Mouse (Mus musculus) embryo, embryonic 9.5 days (tissue): ENCODE measurements around the gene Serinc5.
A peak's percentile ranks its signal among the peaks of the same experiment; 100 is the strongest.
"Not testable (repeated sequence)": the region's sequence is repeated elsewhere in the genome, so short reads cannot be mapped to it uniquely, and the experiment has no call there.

Experiments used
- DNase-seq: peaks from one replicate; pipeline ENCODE4 v3.0.0-alpha.2; 2017; ENCODE audit errors: extremely low spot score

Serinc5 gene

GRCm38 (mm10) chr13:92665008-92665407 is 54.1 kb downstream of the Serinc5 start:
- DNase-seq = no peak

- no peak for DNase-seq
Observed at GRCm38 (mm10) chr13:92668214-92668985, 57.5 kb downstream of the Serinc5 start.

GRCm38 (mm10) chr13:92671727-92672126 is 60.8 kb downstream of the Serinc5 start:
- no peak for DNase-seq

GRCm38 (mm10) chr13:92674676-92675075 is 63.8 kb downstream of the Serinc5 start:
- no peak for DNase-seq

- DNase-seq = no peak
Observed at GRCm38 (mm10) chr13:92675308-92675707, 64.4 kb downstream of the Serinc5 start.

- no peak for DNase-seq
Observed at GRCm38 (mm10) chr13:92675897-92676584, 65.2 kb downstream of the Serinc5 start.

- no peak for DNase-seq
Observed at GRCm38 (mm10) chr13:92677656-92678055, 66.8 kb downstream of the Serinc5 start.

GRCm38 (mm10) chr13:92679661-92680060 is 68.8 kb downstream of the Serinc5 start:
- DNase-seq = no peak

- DNase-seq = no peak
Observed at GRCm38 (mm10) chr13:92681541-92681940, 70.7 kb downstream of the Serinc5 start.

GRCm38 (mm10) chr13:92682833-92683232 is 71.9 kb downstream of the Serinc5 start:
- no peak for DNase-seq

- DNase-seq = no peak
Observed at GRCm38 (mm10) chr13:92683464-92683863, 72.6 kb downstream of the Serinc5 start.

GRCm38 (mm10) chr13:92684310-92684709 is 73.4 kb downstream of the Serinc5 start:
- no peak for DNase-seq

GRCm38 (mm10) chr13:92685273-92685672 is 74.4 kb downstream of the Serinc5 start:
- no peak for DNase-seq

GRCm38 (mm10) chr13:92687151-92687550 is 76.3 kb downstream of the Serinc5 start:
- DNase-seq = not testable (repeated sequence)

GRCm38 (mm10) chr13:92689061-92689460 is 78.2 kb downstream of the Serinc5 start:
- DNase-seq = no peak

GRCm38 (mm10) chr13:92693866-92694550 is 83.1 kb downstream of the Serinc5 start:
- DNase-seq = no peak

GRCm38 (mm10) chr13:92696491-92696939 is 85.6 kb downstream of the Serinc5 start:
- no peak for DNase-seq

- DNase-seq = no peak
Observed at GRCm38 (mm10) chr13:92697141-92697540, 86.2 kb downstream of the Serinc5 start.

GRCm38 (mm10) chr13:92698781-92699180 is 87.9 kb downstream of the Serinc5 start:
- no peak for DNase-seq

GRCm38 (mm10) chr13:92699395-92699794 is 88.5 kb downstream of the Serinc5 start:
- no peak for DNase-seq

- DNase-seq = no peak
Observed at GRCm38 (mm10) chr13:92702035-92702434, 91.1 kb downstream of the Serinc5 start.

- DNase-seq = peak; percentile 63
Observed at GRCm38 (mm10) chr13:92703241-92704027, 92.5 kb downstream of the Serinc5 start.
